Mouse (Mus musculus) bone marrow, adult 2 months (tissue): Measurements from ENCODE around the gene Nfkb1.

ENCODE experiments used
- CTCF ChIP-seq: fragments of 200-500 bp; IDR thresholded peaks from 2 replicates; pipeline ENCODE4 v1.5.1; 2011; ENCODE audit warnings: low read length, control low read depth; ENCODE audit not compliant: control insufficient read depth, insufficient read depth
- POLR2A ChIP-seq: fragments of 200-500 bp; IDR thresholded peaks from 2 replicates; pipeline ENCODE4 v1.6.1; 2011; ENCODE audit warnings: low read depth, mild to moderate bottlenecking, control low read depth, low read length, borderline replicate concordance; ENCODE audit not compliant: control insufficient read depth

DNA sequence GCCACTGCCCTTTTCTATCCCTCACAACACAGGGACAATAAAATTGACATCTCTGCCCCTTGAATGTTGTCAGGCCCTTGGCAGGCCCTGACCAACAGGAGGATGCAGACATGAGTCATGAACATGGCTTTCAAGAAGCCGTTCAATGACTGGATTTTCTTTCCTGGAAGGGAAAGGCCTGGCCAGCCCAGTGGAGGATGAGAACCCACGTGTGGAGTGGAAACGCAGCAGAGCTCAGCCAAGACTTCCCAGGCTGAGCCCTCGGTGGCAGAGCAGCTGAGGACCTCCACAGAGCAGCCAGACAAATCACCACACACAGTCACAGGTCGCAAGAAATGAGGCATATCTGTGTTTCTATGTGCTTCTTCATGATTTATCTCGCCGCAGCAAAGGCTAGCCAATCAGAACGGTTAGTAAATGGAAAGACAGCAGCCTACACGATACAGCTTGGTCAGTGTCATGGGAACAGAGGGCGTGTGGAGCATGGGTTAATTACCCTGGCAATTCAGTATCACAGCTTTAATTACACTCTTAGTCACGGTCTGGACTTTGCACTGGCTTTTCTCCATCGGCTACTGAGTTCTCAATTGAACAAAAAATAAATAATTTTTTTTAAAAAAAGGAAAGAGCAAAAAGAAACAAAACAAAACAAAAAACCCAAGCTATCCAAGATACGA lies 16.5 kb downstream of the Nfkb1 start:
- TF ChIP-seq CTCF (no peak), POLR2A (no peak)
